Mouse (Mus musculus) heart, embryonic 13.5 days (tissue): ENCODE results near the gene Ric8b. TPM values are rescaled to one million over a fixed set of nuclear protein-coding genes. Genes with fewer than 3 reads are reported as not detected.

Experiments used
- ATAC-seq: fragments of 200-750 bp; cut with Nextera tagmentation; 2 replicates; pipeline ENCODE4 v1.8.0; 2017; ENCODE audit warnings: moderate TSS enrichment; ENCODE audit not compliant: insufficient number of reproducible peaks, low FRiP score, low TSS enrichment; ENCODE audit errors: extremely low read depth
- H3K27ac ChIP-seq: fragments of 300-500 bp; sonication (generic); replicated peaks from 2 replicates; pipeline ENCODE4 v1.5.1; 2015; ENCODE audit warnings: moderate library complexity, mild to moderate bottlenecking, inconsistent platforms
- H3K27me3 ChIP-seq: fragments of 300-500 bp; sonication (generic); replicated peaks from 2 replicates; pipeline ENCODE4 v1.6.1; 2015; ENCODE audit warnings: mild to moderate bottlenecking, inconsistent platforms
- H3K36me3 ChIP-seq: fragments of 300-500 bp; sonication (generic); 2 replicates; pipeline ENCODE4 v1.6.1; 2015; ENCODE audit warnings: mild to moderate bottlenecking, inconsistent platforms
- H3K4me1 ChIP-seq: fragments of 300-500 bp; sonication (generic); 2 replicates; pipeline ENCODE4 v1.6.1; 2015; ENCODE audit warnings: inconsistent platforms
- H3K4me2 ChIP-seq: fragments of 300-500 bp; sonication (generic); 2 replicates; pipeline ENCODE4 v1.6.1; 2015; ENCODE audit warnings: inconsistent platforms, mild to moderate bottlenecking, moderate library complexity
- H3K4me3 ChIP-seq: fragments of 300-500 bp; sonication (generic); 2 replicates; pipeline ENCODE4 v1.5.1; 2015; ENCODE audit warnings: moderate library complexity, mild to moderate bottlenecking, inconsistent platforms
- H3K9ac ChIP-seq: fragments of 300-500 bp; sonication (generic); 2 replicates; pipeline ENCODE4 v1.6.1; 2015; ENCODE audit warnings: inconsistent platforms, mild to moderate bottlenecking, moderate library complexity
- H3K9me3 ChIP-seq: fragments of 300-500 bp; sonication (generic); 2 replicates; pipeline ENCODE4 v1.6.1; 2016; ENCODE audit warnings: inconsistent platforms
- WGBS: fragments of 180-500 bp; shearing (Covaris S2); methylation state at CpG from one replicate; pipeline ENCODE4 v1.1.7; 2015; ENCODE audit warnings: mixed read lengths; 5-methylcytosine and 5-hydroxymethylcytosine counted together
- polyA plus RNA-seq: library from polyadenylated mRNA; unstranded; fragments of >200 nt; fragmentation: Nextera tagmentation; extraction: Ambion mirVana; gene quantifications from 2 replicates; pipeline ENCODE4 v1.2.1, GENCODE M21; 2015

Gene Ric8b
- polyA plus RNA-seq, 1 experiment from 2014 or later = 14.3 TPM

DNA sequence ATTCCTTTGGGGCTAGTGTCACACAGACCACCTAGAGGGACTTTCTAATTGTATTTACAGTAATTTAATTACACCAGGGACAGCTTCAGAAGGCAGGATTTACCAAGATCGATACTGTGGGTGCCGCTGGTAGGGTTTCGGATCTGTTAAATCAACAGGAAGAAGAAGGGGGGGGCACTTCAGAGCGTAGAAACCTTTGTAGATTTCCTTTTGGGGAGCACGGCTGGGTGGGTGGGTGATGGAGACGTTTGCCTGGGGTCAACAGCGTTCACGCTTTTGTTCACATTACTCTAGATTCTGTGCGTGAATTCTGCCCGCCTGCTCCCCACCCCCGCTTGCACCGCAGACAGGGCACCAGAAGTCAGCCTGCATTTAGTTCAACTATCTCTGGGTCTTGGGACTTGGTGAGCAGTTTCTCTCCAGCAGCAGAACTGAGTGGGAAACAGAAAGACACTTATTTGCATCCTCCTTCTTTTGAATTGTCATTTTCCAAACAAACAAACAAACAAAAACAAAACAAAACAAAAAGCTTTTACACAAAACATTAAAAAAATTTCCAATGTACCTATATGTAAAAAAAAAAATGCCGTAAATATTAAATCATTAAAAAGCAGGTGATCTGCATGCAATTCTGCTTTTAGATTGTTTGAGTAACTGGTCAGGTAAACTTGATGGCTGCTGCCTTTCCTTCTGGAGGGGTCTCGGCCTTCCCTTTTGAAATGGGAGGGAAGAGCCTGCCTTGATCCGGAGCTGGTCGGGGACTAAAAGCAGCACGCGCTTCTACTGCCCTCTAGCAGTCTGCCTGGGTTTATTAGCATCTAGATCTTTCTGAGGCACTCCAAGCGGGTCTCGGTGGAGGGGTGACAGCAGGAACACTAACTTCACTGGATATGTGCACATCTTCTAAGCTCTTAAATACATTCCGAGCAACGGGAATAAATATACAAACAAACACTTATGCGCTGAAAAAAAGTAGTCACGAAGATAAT, 127.6 kb downstream of the Ric8b start:
- H3K4me3 ChIP-seq = peak overlapping the region; percentile 47
- H3K4me1 ChIP-seq = peaks cover 15% of the 10 kb centered on the region
- no peaks in the 10 kb centered on the region for H3K27me3 ChIP-seq
- H3K9ac ChIP-seq = peak overlapping the region; percentile 80
- no peaks in the 10 kb centered on the region for H3K36me3 ChIP-seq
- ATAC-seq = no peak
- peak overlapping the region; percentile 72 for H3K4me2 ChIP-seq
- no peaks in the 10 kb centered on the region; the same call in 1 of the 2 replicates for H3K9me3 ChIP-seq
- WGBS = 6% methylated on average over 24 of the region's 24 CpGs
- peak overlapping the region; percentile 73 for H3K27ac ChIP-seq

DNA sequence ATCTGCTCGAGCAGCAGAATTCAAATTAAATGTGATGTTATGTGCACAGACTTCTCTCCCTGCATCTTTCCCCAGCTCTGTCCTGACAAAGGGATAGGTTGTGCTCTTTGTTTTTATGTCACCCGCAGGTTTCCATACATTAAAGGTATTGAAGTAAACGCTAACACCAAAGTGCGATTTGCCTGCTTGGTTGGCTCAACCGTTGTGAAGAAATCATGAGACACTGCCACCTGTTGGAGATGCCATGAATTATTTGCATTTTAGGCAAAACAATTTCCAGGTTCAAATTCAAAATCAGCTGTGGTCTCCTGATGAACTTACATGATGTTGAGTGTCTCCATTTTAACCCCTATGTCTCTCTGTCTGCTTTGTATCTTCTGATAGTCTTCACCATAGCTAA, 129.2 kb downstream of the Ric8b start:
- no peak overlapping the region for H3K27ac ChIP-seq
- WGBS = 31% methylated on average over 5 of the region's 5 CpGs
- H3K4me2 ChIP-seq = no peak overlapping the region
- H3K9me3 ChIP-seq = no peaks in the 10 kb centered on the region; the same call in 1 of the 2 replicates
- H3K27me3 ChIP-seq = no peaks in the 10 kb centered on the region
- no peaks in the 10 kb centered on the region for H3K36me3 ChIP-seq
- no peak overlapping the region for H3K4me3 ChIP-seq
- H3K4me1 ChIP-seq = peaks cover 15% of the 10 kb centered on the region
- ATAC-seq = no peak
- no peak overlapping the region for H3K9ac ChIP-seq

DNA sequence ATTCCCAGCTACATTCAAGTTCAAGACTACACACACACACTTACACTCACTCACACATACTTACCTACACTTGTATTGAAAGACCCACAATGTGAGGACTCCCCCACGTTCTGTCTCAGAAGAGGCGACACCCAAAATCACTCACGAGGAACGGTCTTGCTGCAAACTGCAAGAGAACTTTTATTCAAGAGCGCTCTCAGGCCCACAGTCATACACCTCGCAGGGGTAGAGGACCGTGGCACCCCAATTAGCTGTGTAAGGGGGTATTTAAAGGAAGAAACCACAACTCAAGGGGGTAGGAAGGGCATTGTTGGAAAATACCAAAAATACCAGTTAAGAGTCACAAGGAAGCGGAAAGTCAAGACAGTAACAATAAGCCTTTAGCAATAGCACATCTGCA, 130.6 kb downstream of the Ric8b start:
- no peaks in the 10 kb centered on the region for H3K36me3 ChIP-seq
- H3K9me3 ChIP-seq = no peaks in the 10 kb centered on the region; the same call in 1 of the 2 replicates
- H3K9ac ChIP-seq = no peak overlapping the region
- H3K27me3 ChIP-seq = no peaks in the 10 kb centered on the region
- H3K4me3 ChIP-seq = no peak overlapping the region
- H3K4me1 ChIP-seq = peaks cover 15% of the 10 kb centered on the region
- ATAC-seq = no peak
- no peak overlapping the region for H3K27ac ChIP-seq
- 92% methylated on average over 8 of the region's 8 CpGs for WGBS
- H3K4me2 ChIP-seq = no peak overlapping the region

DNA sequence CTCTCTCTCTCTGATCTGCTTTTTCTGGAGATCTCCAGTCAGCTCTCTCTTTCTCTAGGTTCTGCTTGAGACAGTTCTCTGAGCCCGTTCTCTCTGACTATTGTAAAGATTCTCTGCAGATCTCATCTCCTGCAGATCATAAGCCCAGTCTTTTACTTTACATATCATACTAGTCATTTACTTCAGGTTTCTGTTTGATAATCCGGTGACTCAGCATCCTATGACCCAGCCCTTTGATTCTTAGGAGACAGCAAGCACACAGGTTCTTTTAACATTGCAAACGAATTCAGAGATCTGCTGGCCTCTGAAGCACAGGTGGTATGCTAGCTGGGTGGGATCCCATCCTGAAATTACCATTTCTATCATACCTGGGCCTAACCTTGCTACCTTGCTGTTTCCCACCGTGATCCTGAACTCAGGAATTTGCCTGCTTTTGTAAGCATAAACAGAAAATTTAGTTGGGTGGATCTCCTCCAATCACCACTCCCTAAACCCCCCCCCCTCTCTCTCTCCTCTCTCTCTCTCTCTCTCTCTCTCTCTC, 133.3 kb downstream of the Ric8b start:
- H3K27ac ChIP-seq = no peak overlapping the region
- no peak overlapping the region for H3K4me2 ChIP-seq
- no peak overlapping the region for H3K9ac ChIP-seq
- no peak overlapping the region for H3K4me3 ChIP-seq
- H3K36me3 ChIP-seq = no peaks in the 10 kb centered on the region
- no peaks in the 10 kb centered on the region for H3K4me1 ChIP-seq
- ATAC-seq = no peak
- no peaks in the 10 kb centered on the region; the same call in 1 of the 2 replicates for H3K9me3 ChIP-seq
- WGBS = 47% methylated on average over 4 of the region's 4 CpGs
- no peaks in the 10 kb centered on the region for H3K27me3 ChIP-seq

DNA sequence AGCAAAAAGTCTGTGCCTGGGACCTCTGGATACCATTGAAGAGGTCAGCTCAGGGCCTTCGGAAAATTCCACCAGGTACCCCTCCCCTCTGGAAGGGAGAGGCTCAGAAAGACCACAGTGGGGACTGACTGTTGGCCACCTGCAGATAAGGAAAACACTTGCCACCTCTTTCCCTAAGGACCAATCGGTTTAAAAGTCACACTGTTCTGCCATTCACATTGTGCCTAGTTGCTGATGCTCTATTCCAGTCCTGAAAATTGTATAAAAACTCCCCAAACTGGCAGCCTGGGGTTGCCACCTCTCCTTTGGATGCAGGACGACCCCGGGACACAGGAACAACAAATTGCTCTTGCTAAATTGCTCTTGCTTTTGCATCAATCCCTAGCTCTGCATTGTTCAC, 135.0 kb downstream of the Ric8b start:
- H3K27ac ChIP-seq = no peak overlapping the region
- no peaks in the 10 kb centered on the region; the same call in 1 of the 2 replicates for H3K9me3 ChIP-seq
- no peak overlapping the region for H3K4me3 ChIP-seq
- no peak overlapping the region for H3K4me2 ChIP-seq
- H3K36me3 ChIP-seq = no peaks in the 10 kb centered on the region
- no peak for ATAC-seq
- H3K4me1 ChIP-seq = no peaks in the 10 kb centered on the region
- no peaks in the 10 kb centered on the region for H3K27me3 ChIP-seq
- no peak overlapping the region for H3K9ac ChIP-seq
- 30% methylated on average over 4 of the region's 4 CpGs for WGBS

DNA sequence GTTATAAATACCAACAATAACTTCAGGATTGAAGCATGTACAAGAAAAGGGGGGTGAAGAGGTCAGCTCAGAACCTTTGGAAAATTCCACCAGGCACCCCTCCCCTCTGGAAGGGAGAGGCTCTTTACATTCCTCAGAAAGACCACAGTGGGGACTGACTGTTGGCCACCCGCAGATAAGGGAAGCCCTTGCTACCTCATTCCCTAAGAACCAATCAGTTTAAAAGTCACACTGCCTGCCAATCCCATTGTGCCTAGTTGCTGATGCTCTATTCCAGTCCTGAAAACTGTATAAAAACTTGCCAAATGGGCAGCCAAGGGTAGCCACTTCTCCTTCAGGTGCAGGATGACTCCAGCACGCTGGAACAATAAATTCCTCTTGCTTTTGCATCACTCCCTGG, 137.5 kb downstream of the Ric8b start:
- Histone ChIP-seq H3K27ac (no peak overlapping the region), H3K36me3 (no peaks in the 10 kb centered on the region), H3K4me1 (no peaks in the 10 kb centered on the region), H3K4me2 (no peak overlapping the region), H3K4me3 (no peak overlapping the region), H3K27me3 (no peaks in the 10 kb centered on the region), H3K9me3 (no peaks in the 10 kb centered on the region), H3K9ac (no peak overlapping the region)
- WGBS = 64% methylated on average over 2 of the region's 2 CpGs
- no peak for ATAC-seq

Other genes with a start within 250 kb of the Ric8b start
- not detected in 2 replicates for gene Rfx4, start 161.6 kb upstream of the Ric8b start, polyA plus RNA-seq
- 1.4 and 1.7 TPM in 2 replicates for gene Fhl4, start 184.9 kb downstream of the Ric8b start, polyA plus RNA-seq
- 56.0 and 56.6 TPM in 2 replicates for gene Tmem263, start 185.0 kb downstream of the Ric8b start, polyA plus RNA-seq
- gene Mterf2, start 210.4 kb downstream of the Ric8b start, polyA plus RNA-seq = 11.5 and 11.8 TPM in 2 replicates